Mouse (Mus musculus): ENCODE measurements around the gene Dcst2. TPM values are rescaled to one million over a fixed set of nuclear protein-coding genes. Genes with fewer than 3 reads are reported as not detected.

Gene Dcst2
- polyA plus RNA-seq, 1 experiment, result 0.41 TPM

- no peak for DNase-seq (ENCODE audit: low spot score)
These were observed 30.2 kb upstream of the Dcst2 start for GRCm38 (mm10) chr3:89331561-89331960.

GRCm38 (mm10) chr3:89332013-89332412 is 29.8 kb upstream of the Dcst2 start:
- DNase-seq (ENCODE audit: low spot score), result no peak

GRCm38 (mm10) chr3:89332476-89332875 is 29.3 kb upstream of the Dcst2 start:
- DNase-seq (ENCODE audit: low spot score), result no peak

- no peak for DNase-seq (ENCODE audit: low spot score)
These were observed 28.7 kb upstream of the Dcst2 start for GRCm38 (mm10) chr3:89333053-89333452.

- no peak for DNase-seq (ENCODE audit: low spot score)
These were observed 25.2 kb upstream of the Dcst2 start for GRCm38 (mm10) chr3:89336529-89336928.

GRCm38 (mm10) chr3:89337062-89337720 is 24.6 kb upstream of the Dcst2 start:
- DNase-seq (ENCODE audit: low spot score), result no peak

- DNase-seq (ENCODE audit: low spot score), result no peak
These were observed 23.8 kb upstream of the Dcst2 start, which contains the start of gene Efna4 for GRCm38 (mm10) chr3:89337721-89338578. Efna4 (minus strand) TSS chr3:89338028.

GRCm38 (mm10) chr3:89339416-89339815 is 22.4 kb upstream of the Dcst2 start:
- DNase-seq (ENCODE audit: low spot score), result no peak

GRCm38 (mm10) chr3:89340465-89340864 is 21.3 kb upstream of the Dcst2 start:
- DNase-seq (ENCODE audit: low spot score), result no peak

GRCm38 (mm10) chr3:89341794-89342193 is 20.0 kb upstream of the Dcst2 start:
- DNase-seq (ENCODE audit: low spot score), result no peak

GRCm38 (mm10) chr3:89343279-89343678 is 18.5 kb upstream of the Dcst2 start:
- no peak for DNase-seq (ENCODE audit: low spot score)

- DNase-seq (ENCODE audit: low spot score), result no peak
These were observed 14.8 kb upstream of the Dcst2 start for GRCm38 (mm10) chr3:89346815-89347540.

GRCm38 (mm10) chr3:89347916-89348315 is 13.9 kb upstream of the Dcst2 start:
- DNase-seq (ENCODE audit: low spot score), result no peak

GRCm38 (mm10) chr3:89348911-89349868 is 12.6 kb upstream of the Dcst2 start:
- DNase-seq (ENCODE audit: low spot score), result peak; percentile 40

GRCm38 (mm10) chr3:89349869-89350501 is 11.8 kb upstream of the Dcst2 start, which contains the start of gene Adam15:
Adam15 (minus strand) TSS chr3:89349996.
- peak; percentile 82 for DNase-seq (ENCODE audit: low spot score)

- no peak for DNase-seq (ENCODE audit: low spot score)
These were observed 10.5 kb upstream of the Dcst2 start for GRCm38 (mm10) chr3:89351271-89351670.

GRCm38 (mm10) chr3:89354816-89355511 is 6.8 kb upstream of the Dcst2 start:
- DNase-seq (ENCODE audit: low spot score), result peak; percentile 71

GRCm38 (mm10) chr3:89355512-89355902 is 6.3 kb upstream of the Dcst2 start:
- no peak for DNase-seq (ENCODE audit: low spot score)

GRCm38 (mm10) chr3:89356029-89356428 is 5.7 kb upstream of the Dcst2 start:
- DNase-seq (ENCODE audit: low spot score), result no peak

GRCm38 (mm10) chr3:89359630-89360029 is 2.1 kb upstream of the Dcst2 start:
- no peak for DNase-seq (ENCODE audit: low spot score)
